ENCODE assay signal across 8 mouse cellular contexts in the genomic region with DNA sequence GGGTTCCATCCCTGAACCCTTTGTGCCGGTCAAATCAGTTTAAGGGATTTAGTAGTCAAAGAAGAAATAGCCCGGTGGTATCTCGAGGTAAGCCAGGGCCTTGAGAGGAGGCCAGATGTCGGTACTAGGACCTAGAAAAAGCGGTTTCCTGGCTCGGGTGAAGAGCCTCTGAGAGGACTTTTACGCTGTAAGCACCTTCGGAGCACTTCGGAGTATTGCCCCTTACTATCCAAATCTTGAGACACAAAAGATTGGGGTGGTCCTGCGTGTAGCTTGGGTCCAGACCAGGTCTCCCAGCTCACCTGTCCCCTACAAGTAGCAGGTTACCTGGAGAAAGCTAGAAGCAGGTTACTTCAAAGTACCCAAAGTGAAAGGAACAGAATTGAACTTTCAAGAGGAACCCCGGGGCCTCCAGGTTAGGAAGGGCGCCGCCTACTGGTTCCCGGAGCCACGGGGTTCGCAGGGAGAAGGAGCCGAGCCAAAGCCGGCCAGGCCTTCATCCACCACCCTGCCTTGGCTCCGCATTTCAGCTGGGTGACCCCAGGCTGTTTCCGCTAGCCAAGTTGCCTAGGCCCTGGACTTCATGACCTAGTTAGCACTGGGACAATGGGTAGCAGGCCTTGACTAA. TPM values are rescaled to one million over a fixed set of nuclear protein-coding genes. Genes with fewer than 3 reads are reported as not detected.
DNase-seq lines count a peak whose midpoint lies in the region; ATAC-seq lines count a peak whose summit lies in the region.
"Had no signal": no experiment of that assay in that cellular context is flagged by ENCODE, and none has a peak within 500 bp of the region (broad histone marks: within the 10 kb centered on the region; RNA-seq: fewer than 3 reads in every experiment).

No protein-coding gene starts in this region.

- H3K36me3 ChIP-seq in limb, embryonic 11.5 days (ENCODE audit: control insufficient read depth, insufficient read depth, low read length) = no peaks in the 10 kb centered on the region

- no peak overlapping the region for H3K27ac ChIP-seq in limb, embryonic 11.5 days (replicated peaks; ENCODE audit: low read depth, low read length)

- intact Hi-C loops in heart, postnatal 10 days (cut with DNase I) = loop anchor here (5.0 kb wide), 3 partner anchors 128 to 1172 kb away; a partner anchor contains a TSS

- no peak for ATAC-seq in limb, embryonic 11.5 days (ENCODE audit: insufficient number of reproducible peaks, low FRiP score, low TSS enrichment, low read depth)

- 5% methylated on average over 20 of the region's 20 CpGs for WGBS in limb, embryonic 11.5 days

- H3K4me2 ChIP-seq in limb, embryonic 11.5 days (ENCODE audit: low read depth, severe bottlenecking) = peak overlapping the region; percentile 16; the same call in 1 of the 2 replicates

- peak; percentile 24 to 73 for DNase-seq in spleen, postnatal 10 days (ENCODE audit: low spot score in 2 of 2)
- no peak for DNase-seq in spleen, adult 12 weeks (ENCODE audit: low spot score)
- peak; percentile 85 for DNase-seq in embryo, embryonic 10.5 days (ENCODE audit: low spot score)
- peak; percentile 49 to 66 for DNase-seq in heart, postnatal 10 days
- peak; percentile 86 for DNase-seq in limb, embryonic 11.5 days (ENCODE audit: low spot score)
- DNase-seq in mesoderm, embryonic 11.5 days (ENCODE audit: low read depth, low spot score) = peak; percentile 77
- DNase-seq in testis, postnatal 14 days (ENCODE audit: low spot score) = peak; percentile 67

- no peaks in the 10 kb centered on the region for H3K9me3 ChIP-seq in limb, embryonic 11.5 days (ENCODE audit: control insufficient read depth, low read length)

- H3K9ac ChIP-seq in limb, embryonic 11.5 days (ENCODE audit: low read length) = no peak overlapping the region

- H3K4me1 ChIP-seq in limb, embryonic 11.5 days (ENCODE audit: control insufficient read depth, insufficient read depth, low read length) = peaks cover 17% of the 10 kb centered on the region

- 0 out of 2 replicates have a peak overlapping the region, but pooled peaks have one; percentile 1 for H3K4me3 ChIP-seq in limb, embryonic 11.5 days (ENCODE audit: low read depth, low read length)

- peaks cover 85% of the 10 kb centered on the region for H3K27me3 ChIP-seq in limb, embryonic 11.5 days (ENCODE audit: control insufficient read depth, insufficient read depth, low read length)

RNA-seq across cellular contexts. Expression of a gene that starts 6.8 kb away (rescaled TPM):
- total RNA-seq in heart, postnatal 10 days (2021) = 10 to 100 TPM in 1 of 2 experiments, 1 to 10 TPM in 1; 8.7 to 10.9 TPM
- polyA plus RNA-seq in limb, embryonic 11.5 days (2014; fragmentation: Nextera tagmentation; extraction: Ambion mirVana) = 11.2 and 15.4 TPM in 2 replicates
- total RNA-seq: neutrophil, adult 5-6 weeks had no signal
